11 mouse cellular contexts compared by ENCODE assay signal in genomic region chr13:24442272-24442671, GRCm38 (mm10).
DNase-seq lines count a peak whose midpoint lies in the region; ATAC-seq and TF ChIP-seq lines count a peak whose summit lies in the region.
"Had no signal": no experiment of that assay in that cellular context is flagged by ENCODE, and none has a peak within 500 bp of the region (broad histone marks: within the 10 kb centered on the region; RNA-seq: fewer than 3 reads in every experiment).

No protein-coding gene starts in this region.

- no peak for TF ChIP-seq CTCF in kidney, adult 2 months (conservative IDR thresholded peaks at IDR 0.05; ENCODE audit: insufficient read depth, insufficient read length, low read depth, low read length)

- ATAC-seq in kidney, embryonic 15.5 days (replicated peaks; ENCODE audit: low FRiP score), result no peak

- 42% methylated on average over 6 of the region's 6 CpGs for WGBS in kidney, adult 2 months
- 34% methylated on average over 6 of the region's 6 CpGs for WGBS in kidney, embryonic 15.5 days
- 23% methylated on average over 6 of the region's 6 CpGs for WGBS in limb, embryonic 10.5 days

- H3K27ac ChIP-seq in kidney, adult 2 months (ENCODE audit: insufficient read depth, low read depth, low read length), result no peak overlapping the region; the same call in 1 of the 2 replicates
- no peak overlapping the region for H3K27ac ChIP-seq in kidney, embryonic 15.5 days
- no peak overlapping the region for H3K27ac ChIP-seq in limb, embryonic 10.5 days
- H3K27ac ChIP-seq: embryonic facial prominence, embryonic 15.5 days had no signal

- peak; percentile 42 for DNase-seq in kidney, adult 2 months
- peak; percentile 1 for DNase-seq in Muller cell, postnatal 12 days (ENCODE audit: inconsistent ontology term)
- peak; percentile 31 for DNase-seq in embryo, embryonic 9.5 days (ENCODE audit: extremely low spot score)
- DNase-seq in limb, embryonic 10.5 days (ENCODE audit: low spot score), result peak; percentile 46
- DNase-seq in MN1 (ENCODE audit: low spot score), result no peak
- no peak for DNase-seq in retina, embryonic 14.5 days (ENCODE audit: low spot score)
- DNase-seq: lung, embryonic 14.5 days; right cerebral cortex, adult 18-20 months; thymus, postnatal 25 days had no signal

- no peaks in the 10 kb centered on the region for H3K4me1 ChIP-seq in kidney, adult 2 months (ENCODE audit: control insufficient read depth, insufficient read depth, low read length)
- H3K4me1 ChIP-seq in kidney, embryonic 15.5 days, result 0 out of 2 replicates have a peak, but pooled peaks cover 6% of the 10 kb centered on the region
- peaks cover 12% of the 10 kb centered on the region for H3K4me1 ChIP-seq in limb, embryonic 10.5 days
- H3K4me1 ChIP-seq: embryonic facial prominence, embryonic 15.5 days had no signal

- no peak for TF ChIP-seq POLR2A in kidney, adult 2 months (IDR thresholded peaks at IDR 0.05; ENCODE audit: low read depth, low read length)

- H3K9me3 ChIP-seq in kidney, embryonic 15.5 days (replicated peaks), result no peaks in the 10 kb centered on the region
- no peaks in the 10 kb centered on the region for H3K9me3 ChIP-seq in limb, embryonic 10.5 days (replicated peaks)
- H3K9me3 ChIP-seq: embryonic facial prominence, embryonic 15.5 days had no signal

- no peak overlapping the region for H3K4me2 ChIP-seq in kidney, embryonic 15.5 days
- H3K4me2 ChIP-seq: embryonic facial prominence, embryonic 15.5 days; lung, embryonic 14.5 days had no signal

- H3K27me3 ChIP-seq in kidney, adult 2 months (replicated peaks; ENCODE audit: control insufficient read depth, insufficient read depth, low read length), result no peaks in the 10 kb centered on the region
- H3K27me3 ChIP-seq in kidney, embryonic 15.5 days, result no peaks in the 10 kb centered on the region
- no peaks in the 10 kb centered on the region for H3K27me3 ChIP-seq in limb, embryonic 10.5 days (ENCODE audit: low read depth, poor library complexity, severe bottlenecking)
- H3K27me3 ChIP-seq: embryonic facial prominence, embryonic 15.5 days had no signal

- H3K4me3 ChIP-seq in kidney, adult 2 months (ENCODE audit: insufficient read depth, low read depth, low read length), result no peak overlapping the region
- no peak overlapping the region for H3K4me3 ChIP-seq in kidney, embryonic 15.5 days (replicated peaks)
- no peak overlapping the region for H3K4me3 ChIP-seq in limb, embryonic 10.5 days
- H3K4me3 ChIP-seq: embryonic facial prominence, embryonic 15.5 days had no signal

- no peak overlapping the region for H3K9ac ChIP-seq in kidney, embryonic 15.5 days
- H3K9ac ChIP-seq: embryonic facial prominence, embryonic 15.5 days; lung, embryonic 14.5 days had no signal

- H3K36me3 ChIP-seq in kidney, adult 2 months (ENCODE audit: control insufficient read depth, insufficient read depth, low read length), result no peaks in the 10 kb centered on the region; the same call in 1 of the 2 replicates
- no peaks in the 10 kb centered on the region for H3K36me3 ChIP-seq in kidney, embryonic 15.5 days
- no peaks in the 10 kb centered on the region for H3K36me3 ChIP-seq in limb, embryonic 10.5 days
- H3K36me3 ChIP-seq: embryonic facial prominence, embryonic 15.5 days had no signal

Comparison
In these comparisons a context has a peak if more than half of its experiments do, and no peak if none do; other contexts are left out.
1. DNase-seq: peak in kidney, adult 2 months (single experiment), Muller cell, postnatal 12 days (single experiment), embryo, embryonic 9.5 days (single experiment) and limb, embryonic 10.5 days (single experiment); none in MN1 (single experiment) and retina, embryonic 14.5 days (single experiment).